Mouse (Mus musculus) G1E (cell line): ENCODE measurements at regions not wholly inside any gene's neighbourhood (a gene's known extent, or its start where the extent isn't known, plus 50 kb on each side); places are given as distances from the start of the nearest gene placed in this dataset.

Experiments used
- ATAC-seq: 2 replicates; pipeline ENCODE4 v1.8.0; 2016; ENCODE audit warnings: mild to moderate bottlenecking; ENCODE audit not compliant: insufficient number of reproducible peaks, poor library complexity, low FRiP score, severe bottlenecking; ENCODE audit errors: extremely low read depth
- DNase-seq: peaks from one replicate; pipeline ENCODE4 v3.0.0; 2012; ENCODE audit warnings: low spot score
- H3K27me3 ChIP-seq: 2 replicates; pipeline ENCODE4 v1.6.1; 2012; ENCODE audit warnings: mild to moderate bottlenecking, low read length, inconsistent platforms; ENCODE audit not compliant: insufficient read depth
- H3K36me3 ChIP-seq: replicated peaks from 2 replicates; pipeline ENCODE3; 2012; ENCODE audit warnings: mild to moderate bottlenecking, inconsistent platforms
- H3K4me1 ChIP-seq: 2 replicates; pipeline ENCODE4 v1.6.1; 2012; ENCODE audit warnings: low read depth, low read length, inconsistent platforms, mixed read lengths; ENCODE audit not compliant: insufficient read depth
- H3K4me3 ChIP-seq: 2 replicates; pipeline ENCODE4 v1.5.1; 2012; ENCODE audit warnings: low read depth, mild to moderate bottlenecking, inconsistent platforms, low read length, moderate library complexity, mixed read lengths
- H3K9me3 ChIP-seq: replicated peaks from 2 replicates; pipeline ENCODE4 v1.6.1; 2012; ENCODE audit warnings: inconsistent platforms
- CTCF ChIP-seq: IDR thresholded peaks from 2 replicates; pipeline ENCODE4 v1.5.1; 2012; ENCODE audit warnings: low read depth, low read length, inconsistent platforms, mixed read lengths
- GATA1 ChIP-seq: IDR thresholded peaks from 2 replicates; pipeline ENCODE4 v1.6.1; 2012; ENCODE audit warnings: borderline replicate concordance, low read length, inconsistent platforms, mixed read lengths
- GATA2 ChIP-seq: IDR thresholded peaks from 2 replicates; pipeline ENCODE4 v1.6.1; 2012; ENCODE audit warnings: low read depth, low read length, inconsistent platforms, borderline replicate concordance
- POLR2AphosphoS5 ChIP-seq: IDR thresholded peaks from 2 replicates; pipeline ENCODE4 v1.6.1; 2012; ENCODE audit warnings: low read depth, low read length, inconsistent platforms; ENCODE audit not compliant: insufficient replicate concordance
- TAL1 ChIP-seq: conservative IDR thresholded peaks from 2 replicates; pipeline ENCODE4 v1.6.1; 2012; ENCODE audit warnings: low read depth, low read length, inconsistent platforms, mixed read lengths

DNA sequence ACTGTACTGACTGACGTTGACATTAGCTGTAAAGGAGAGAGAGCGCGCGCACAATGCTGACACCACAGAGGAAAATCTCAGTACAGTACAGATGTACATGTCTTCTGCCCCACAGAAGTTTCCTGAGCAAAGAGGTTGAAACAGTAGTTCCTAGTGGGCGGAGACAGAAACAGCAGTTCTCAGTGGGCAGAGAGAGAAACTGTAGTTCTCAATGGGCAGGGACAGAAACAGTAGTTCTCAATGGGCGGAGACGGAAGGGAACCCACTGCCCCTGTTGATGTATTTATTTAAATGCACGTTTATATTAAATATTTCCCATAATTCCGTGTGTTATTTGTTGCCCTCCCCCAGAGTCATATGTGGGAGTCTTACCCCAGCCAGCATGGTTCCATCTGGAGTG lies 67.4 kb upstream of the Ccdc39 start:
- no peak for TF ChIP-seq CTCF
- no peak for TF ChIP-seq GATA1
- no peak for TF ChIP-seq TAL1
- TF ChIP-seq POLR2AphosphoS5 = no peak
- TF ChIP-seq GATA2 = no peak
- Histone ChIP-seq H3K4me1 (peaks cover 78% of the 10 kb centered on the region), H3K9me3 (0 out of 2 replicates have a peak, but pooled peaks cover 2% of the 10 kb centered on the region), H3K27me3 (no peaks in the 10 kb centered on the region), H3K36me3 (peaks cover 67% of the 10 kb centered on the region), H3K4me3 (peak overlapping the region; percentile 40)
- DNase-seq (peak; percentile 29), ATAC-seq (peak; percentile 65)

DNA sequence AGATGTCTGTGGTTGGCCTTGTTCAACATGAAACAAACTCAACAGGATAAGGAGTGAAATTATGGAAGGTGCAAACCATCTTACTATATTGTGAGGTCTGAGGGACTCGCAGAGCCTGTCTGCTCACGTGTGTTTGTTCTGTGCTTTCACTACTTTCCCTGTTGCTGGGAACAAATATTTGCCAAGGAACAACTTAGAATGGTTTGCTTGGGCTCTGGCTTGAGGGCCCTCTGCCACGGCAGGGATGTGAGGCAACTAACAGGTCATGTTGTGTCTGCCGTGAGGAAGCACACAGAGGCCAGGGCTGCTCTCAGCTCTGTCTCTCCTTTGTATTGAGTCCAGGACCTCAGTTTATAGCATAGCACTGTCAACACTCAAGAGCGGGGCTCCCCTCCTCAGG lies 69.4 kb upstream of the Ccdc39 start:
- peaks cover 86% of the 10 kb centered on the region for H3K4me1 ChIP-seq
- DNase-seq (no peak), ATAC-seq (no peak)
- H3K9me3 ChIP-seq = 0 out of 2 replicates have a peak, but pooled peaks cover 2% of the 10 kb centered on the region
- TF ChIP-seq GATA2 (no peak), GATA1 (no peak), POLR2AphosphoS5 (no peak), CTCF (no peak), TAL1 (no peak)
- H3K4me3 ChIP-seq = no peak overlapping the region; the same call in 1 of the 2 replicates
- H3K36me3 ChIP-seq = peaks cover 48% of the 10 kb centered on the region
- H3K27me3 ChIP-seq = no peaks in the 10 kb centered on the region

DNA sequence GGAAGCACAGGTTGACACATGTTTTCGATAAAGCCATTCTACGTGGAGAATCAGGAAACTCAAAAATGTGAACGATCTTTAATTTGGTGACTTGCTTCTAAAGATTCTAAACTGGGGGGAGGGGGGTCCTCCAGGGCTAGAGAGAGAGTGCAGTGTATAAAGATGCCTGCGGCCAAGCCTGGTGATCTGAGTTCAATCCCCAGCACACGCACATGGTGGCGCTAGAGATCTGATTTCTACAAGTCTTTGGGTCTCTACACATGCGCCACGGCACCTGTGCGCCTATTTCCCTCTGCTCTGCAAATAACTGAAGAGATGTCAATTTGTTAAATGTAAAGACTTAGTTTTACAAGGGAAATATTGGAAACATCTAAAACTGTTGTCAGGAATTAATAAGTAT lies 70.3 kb upstream of the Ccdc39 start:
- no peak overlapping the region; the same call in 1 of the 2 replicates for H3K4me3 ChIP-seq
- DNase-seq (no peak), ATAC-seq (no peak)

DNA sequence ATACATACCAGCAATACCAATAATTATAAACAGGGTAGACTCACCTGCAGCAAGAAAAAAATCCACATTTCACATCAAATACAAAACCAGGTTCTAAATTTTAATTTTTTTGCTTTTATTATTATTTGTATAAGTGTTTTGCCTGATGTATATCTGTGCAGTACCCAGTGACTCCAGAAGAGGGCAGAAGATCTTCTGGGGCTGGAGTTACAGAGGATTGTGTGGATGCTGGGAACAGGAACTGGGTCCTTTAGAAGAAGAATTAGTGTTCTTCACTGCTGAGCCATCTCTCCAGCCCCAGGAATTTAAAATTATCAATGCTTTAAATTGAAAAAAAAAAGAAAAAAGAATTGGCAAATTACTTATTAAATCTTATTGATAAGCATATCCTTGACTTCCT lies 71.7 kb upstream of the Ccdc39 start:
- no peak for DNase-seq

More for the DNA sequence above, 70.3 kb upstream of the Ccdc39 start:
- TF ChIP-seq CTCF (no peak), TAL1 (no peak), GATA1 (no peak), GATA2 (no peak), POLR2AphosphoS5 (no peak)
- Histone ChIP-seq H3K4me1 (peaks cover 86% of the 10 kb centered on the region), H3K27me3 (no peaks in the 10 kb centered on the region), H3K9me3 (0 out of 2 replicates have a peak, but pooled peaks cover 2% of the 10 kb centered on the region), H3K36me3 (peaks cover 43% of the 10 kb centered on the region)

DNA sequence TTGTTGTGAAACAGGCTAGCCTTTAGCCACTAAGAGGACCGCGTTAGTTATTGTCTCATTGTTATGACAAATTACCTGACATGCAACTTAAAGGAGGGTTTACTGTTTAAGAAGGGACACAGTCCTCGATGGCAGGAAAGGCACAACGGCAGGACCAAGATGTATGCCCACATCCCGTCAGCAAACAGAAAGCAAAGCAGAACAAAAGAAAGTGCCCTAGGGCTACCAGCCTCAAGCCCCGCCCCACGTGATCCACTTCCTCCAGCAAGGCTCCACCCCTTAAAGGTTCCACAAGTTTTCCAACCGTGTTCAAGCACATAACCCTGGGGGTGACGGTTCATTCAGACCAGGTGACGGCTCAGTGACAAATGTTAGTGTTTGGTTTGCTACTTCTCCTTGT lies 72.2 kb upstream of the Ccdc39 start:
- Histone ChIP-seq H3K4me1 (peaks cover 73% of the 10 kb centered on the region), H3K9me3 (0 out of 2 replicates have a peak, but pooled peaks cover 2% of the 10 kb centered on the region), H3K36me3 (peaks cover 38% of the 10 kb centered on the region), H3K27me3 (no peaks in the 10 kb centered on the region), H3K4me3 (peak overlapping the region; percentile 67)
- ATAC-seq = peak; percentile 68
- TF ChIP-seq CTCF (no peak), GATA1 (no peak), GATA2 (no peak), POLR2AphosphoS5 (no peak), TAL1 (no peak)
- peak; percentile 52 for DNase-seq

More for the DNA sequence above, 71.7 kb upstream of the Ccdc39 start:
- TF ChIP-seq TAL1 (no peak), POLR2AphosphoS5 (no peak), GATA1 (no peak), CTCF (no peak), GATA2 (no peak)
- ATAC-seq = no peak
- peak overlapping the region; percentile 67 for H3K4me3 ChIP-seq
- peaks cover 42% of the 10 kb centered on the region for H3K36me3 ChIP-seq
- no peaks in the 10 kb centered on the region for H3K27me3 ChIP-seq
- H3K9me3 ChIP-seq = 0 out of 2 replicates have a peak, but pooled peaks cover 2% of the 10 kb centered on the region
- peaks cover 79% of the 10 kb centered on the region for H3K4me1 ChIP-seq

DNA sequence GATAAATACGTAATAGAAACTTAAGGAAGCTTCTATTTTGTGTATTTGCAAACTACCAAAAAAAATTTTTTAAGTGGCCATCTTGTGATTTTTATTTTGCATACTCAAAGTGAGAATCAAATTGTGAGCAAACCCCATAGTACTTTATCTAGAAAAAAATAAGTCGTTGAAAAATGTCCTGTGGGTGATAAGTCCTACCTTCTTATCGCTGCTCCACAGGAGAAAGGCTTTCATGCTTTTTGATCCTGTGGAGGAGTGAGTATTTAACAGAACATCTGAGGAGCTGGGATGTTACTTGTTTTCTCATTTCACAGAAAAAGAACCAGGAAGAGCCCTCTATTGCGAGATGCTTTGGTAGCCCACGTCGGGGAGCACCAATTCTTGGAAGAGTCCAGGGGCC lies 72.7 kb upstream of the Ccdc39 start:
- Histone ChIP-seq H3K4me1 (peaks cover 68% of the 10 kb centered on the region), H3K27me3 (no peaks in the 10 kb centered on the region), H3K4me3 (peak overlapping the region; percentile 49; the same call in 1 of the 2 replicates), H3K36me3 (peaks cover 33% of the 10 kb centered on the region), H3K9me3 (0 out of 2 replicates have a peak, but pooled peaks cover 2% of the 10 kb centered on the region)
- peak; percentile 88 for TF ChIP-seq TAL1
- no peak for TF ChIP-seq GATA1
- TF ChIP-seq CTCF = no peak
- DNase-seq = peak; percentile 29
- ATAC-seq = peak; percentile 74

DNA sequence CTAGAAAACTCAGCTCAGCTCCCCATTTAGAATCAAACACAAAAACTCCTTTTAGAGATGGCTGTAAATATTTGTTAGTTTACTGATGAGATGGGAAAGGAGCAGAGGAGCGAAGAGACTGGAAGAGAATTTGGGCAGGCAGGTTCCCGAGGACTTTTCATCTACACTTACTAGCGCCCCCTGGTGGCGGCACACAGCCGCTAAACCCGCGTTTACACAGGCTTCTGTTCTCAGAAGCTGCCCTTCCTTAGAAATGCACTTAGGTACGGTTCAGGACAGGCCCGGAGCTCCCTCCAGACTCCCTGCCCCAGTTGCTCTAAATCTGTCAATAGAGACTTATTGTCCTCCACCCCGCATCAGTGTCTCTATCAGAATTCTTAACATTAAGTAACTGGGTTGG lies 74.7 kb upstream of the Ccdc39 start:
- DNase-seq (peak; percentile 19), ATAC-seq (0 out of 2 replicates have a peak, but pooled peaks have one; percentile 22)
- H3K4me1 ChIP-seq = peaks cover 49% of the 10 kb centered on the region
- no peak overlapping the region for H3K4me3 ChIP-seq
- TF ChIP-seq CTCF (peak; percentile 59), POLR2AphosphoS5 (no peak)
- H3K27me3 ChIP-seq = no peaks in the 10 kb centered on the region
- peaks cover 27% of the 10 kb centered on the region for H3K36me3 ChIP-seq
- H3K9me3 ChIP-seq = peaks cover 3% of the 10 kb centered on the region; the same call in 1 of the 2 replicates
